Mouse (Mus musculus): ENCODE results near the gene Tbxa2r.

The Tbxa2r gene

DNA sequence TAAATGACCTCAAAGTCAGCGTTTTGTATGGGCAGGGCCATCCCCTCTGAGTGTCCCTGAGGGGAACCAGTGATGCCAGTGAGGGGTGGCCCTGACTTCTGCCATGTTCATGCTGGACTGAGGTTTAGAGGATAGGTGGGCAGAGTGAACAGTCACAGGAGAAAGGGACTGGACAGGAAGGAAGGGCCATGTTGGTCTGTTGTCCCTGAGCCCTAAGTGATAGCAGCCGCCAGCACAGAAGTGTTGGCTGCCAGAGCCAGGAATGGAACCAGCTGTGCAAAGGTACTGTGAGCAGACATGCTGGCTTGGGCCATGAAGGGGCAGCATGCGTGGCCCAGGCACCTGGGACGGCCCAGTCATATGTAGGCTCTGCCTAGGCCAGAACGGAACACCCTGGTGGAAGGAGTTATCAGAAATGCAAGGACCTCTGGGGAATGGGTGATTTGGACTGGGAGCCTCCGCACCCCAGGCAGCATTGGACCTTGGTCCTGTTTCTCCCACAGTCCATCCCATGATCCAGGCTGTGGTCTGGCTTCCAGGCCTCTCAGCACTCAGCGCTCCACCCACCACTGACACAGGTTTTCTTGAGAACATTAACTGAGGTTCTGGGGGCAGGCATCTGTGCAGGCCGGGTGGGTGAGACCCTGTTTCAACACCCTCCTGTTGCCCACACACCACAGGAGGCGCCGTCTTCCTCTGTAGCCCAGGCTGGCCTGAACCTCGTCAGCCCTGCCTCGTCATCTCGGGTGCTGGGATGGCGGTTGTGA lies 28.8 kb upstream of the Tbxa2r start:
- DNase-seq (ENCODE audit: low read depth, low spot score) = no peak

DNA sequence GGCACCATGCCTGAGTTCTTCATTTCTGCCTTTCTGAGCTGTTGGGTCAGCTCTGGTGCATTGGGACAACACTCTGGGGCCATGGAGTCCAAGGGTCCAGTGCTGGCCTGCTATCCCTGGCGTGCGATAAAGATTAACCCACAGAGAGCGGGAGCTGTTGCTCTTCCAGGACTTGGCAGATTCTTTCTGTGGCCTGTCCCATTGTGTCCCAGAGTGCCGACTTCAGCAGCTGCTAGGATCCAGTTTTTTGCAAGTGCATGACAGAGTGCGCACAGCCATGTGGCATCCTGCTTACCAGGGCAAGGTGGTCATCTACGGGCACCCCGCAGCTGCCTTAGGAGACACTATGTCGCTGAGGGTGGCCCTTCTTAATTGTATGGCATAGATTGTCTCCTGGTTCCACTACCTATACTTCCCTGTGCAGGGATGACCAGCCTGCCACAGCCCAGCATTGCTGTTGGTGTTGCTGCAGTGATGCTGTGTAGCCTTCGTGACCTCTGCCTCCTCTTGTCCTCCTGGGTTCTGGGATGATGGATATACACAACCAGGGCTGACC lies 28.1 kb upstream of the Tbxa2r start:
- no peak for DNase-seq (ENCODE audit: low read depth, low spot score)

DNA sequence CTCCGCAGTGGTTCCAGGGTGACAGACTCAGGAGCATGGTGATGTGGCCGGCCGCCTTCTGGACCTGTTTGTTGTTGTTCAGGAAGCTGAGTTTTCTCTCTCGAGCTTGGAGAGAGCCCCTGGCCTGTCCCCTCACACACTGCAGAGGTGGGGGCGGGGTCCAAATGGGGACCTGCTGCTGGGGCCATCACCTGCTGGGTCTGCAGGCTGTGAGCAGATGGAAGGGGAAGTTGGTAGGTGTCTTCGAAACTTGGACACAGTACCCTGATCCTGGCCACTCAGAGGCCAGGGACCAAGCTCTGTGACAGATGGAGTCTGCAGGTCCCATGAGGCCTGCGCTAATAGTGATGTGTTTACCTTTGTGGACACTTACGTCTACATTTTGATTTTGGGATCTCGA lies 27.2 kb upstream of the Tbxa2r start:
- no peak for DNase-seq (ENCODE audit: low read depth, low spot score)

DNA sequence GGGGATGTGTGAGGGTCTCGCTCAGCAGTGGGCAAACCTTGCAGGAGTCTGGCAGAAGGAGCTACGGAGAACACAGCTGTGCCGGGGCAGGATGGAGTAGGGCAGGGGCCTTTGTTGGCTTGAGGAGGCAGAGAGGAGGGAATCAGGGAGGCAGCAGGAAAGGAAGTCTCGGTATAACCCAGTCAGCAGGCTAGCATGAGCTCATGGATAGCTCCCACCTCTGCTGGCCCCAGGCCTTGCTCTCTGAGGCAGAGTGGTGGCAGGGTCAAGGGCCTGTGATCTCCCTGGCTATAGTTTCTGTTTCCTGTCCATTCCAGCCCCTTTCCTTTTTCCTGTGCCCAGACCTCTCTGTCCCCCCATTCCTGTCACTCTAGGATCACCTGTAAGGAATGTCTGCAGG lies 26.2 kb upstream of the Tbxa2r start:
- no peak for DNase-seq (ENCODE audit: low read depth, low spot score)

DNA sequence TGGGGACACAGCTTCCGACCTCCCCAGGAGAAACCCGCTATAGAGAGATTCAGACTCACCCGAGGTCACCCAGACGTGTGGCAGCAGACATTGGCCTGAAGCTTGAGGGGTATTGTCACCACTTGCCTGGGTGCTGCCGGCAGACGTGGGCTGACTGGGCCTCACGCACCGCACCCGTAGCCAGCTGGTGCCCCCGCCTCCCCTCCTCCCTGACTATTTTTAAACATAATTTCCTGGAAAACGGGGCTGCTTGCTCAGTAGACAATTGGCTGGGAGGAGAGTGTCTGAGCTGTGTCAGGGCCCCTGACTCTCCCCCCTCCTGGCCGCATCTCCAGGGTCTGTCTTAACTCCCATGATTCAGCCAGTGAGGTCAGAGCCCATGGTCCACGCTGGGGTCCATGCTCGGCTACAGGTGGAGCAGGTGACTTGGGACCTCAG lies 25.7 kb upstream of the Tbxa2r start:
- no peak for DNase-seq (ENCODE audit: low read depth, low spot score)

DNA sequence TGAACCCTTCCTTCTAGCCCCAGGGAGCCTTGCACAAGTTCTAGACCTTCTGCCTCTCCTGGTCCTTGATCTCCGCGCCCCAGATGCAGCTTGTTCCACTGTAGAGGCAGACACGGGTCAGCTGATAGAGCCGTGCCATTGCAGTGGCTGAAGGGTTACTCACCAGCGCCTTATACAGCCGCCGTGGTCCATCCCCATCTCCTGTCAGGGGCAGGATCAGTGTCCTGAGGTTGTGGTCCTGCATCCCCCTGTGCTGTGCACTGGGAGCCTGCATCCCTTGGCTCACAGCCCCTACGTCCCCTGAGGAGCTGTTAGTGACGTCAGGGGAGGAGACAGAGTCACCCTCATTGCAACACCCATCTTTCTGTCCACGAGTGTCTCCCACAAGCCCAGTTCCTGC lies 25.3 kb upstream of the Tbxa2r start:
- no peak for DNase-seq (ENCODE audit: low read depth, low spot score)

DNA sequence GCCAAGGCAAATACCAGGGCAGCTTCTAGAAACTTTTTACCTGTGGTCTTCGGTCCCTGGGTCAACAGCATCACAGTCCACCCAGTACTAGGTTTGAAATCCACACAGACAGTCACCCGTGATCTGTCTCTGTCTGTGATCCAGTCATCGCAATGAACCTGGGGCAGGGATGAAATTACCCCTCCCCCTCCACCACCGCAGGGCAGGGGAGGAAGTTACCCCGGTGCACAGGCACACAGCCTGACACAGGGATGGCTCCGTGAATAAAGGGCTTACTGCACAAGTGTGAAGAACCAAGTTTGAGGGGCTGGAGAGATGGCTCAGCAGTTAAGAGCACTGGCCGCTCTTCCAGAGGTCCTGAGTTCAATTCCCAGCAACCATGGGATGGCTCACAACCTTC lies 24.8 kb upstream of the Tbxa2r start:
- no peak for DNase-seq (ENCODE audit: low read depth, low spot score)

DNA sequence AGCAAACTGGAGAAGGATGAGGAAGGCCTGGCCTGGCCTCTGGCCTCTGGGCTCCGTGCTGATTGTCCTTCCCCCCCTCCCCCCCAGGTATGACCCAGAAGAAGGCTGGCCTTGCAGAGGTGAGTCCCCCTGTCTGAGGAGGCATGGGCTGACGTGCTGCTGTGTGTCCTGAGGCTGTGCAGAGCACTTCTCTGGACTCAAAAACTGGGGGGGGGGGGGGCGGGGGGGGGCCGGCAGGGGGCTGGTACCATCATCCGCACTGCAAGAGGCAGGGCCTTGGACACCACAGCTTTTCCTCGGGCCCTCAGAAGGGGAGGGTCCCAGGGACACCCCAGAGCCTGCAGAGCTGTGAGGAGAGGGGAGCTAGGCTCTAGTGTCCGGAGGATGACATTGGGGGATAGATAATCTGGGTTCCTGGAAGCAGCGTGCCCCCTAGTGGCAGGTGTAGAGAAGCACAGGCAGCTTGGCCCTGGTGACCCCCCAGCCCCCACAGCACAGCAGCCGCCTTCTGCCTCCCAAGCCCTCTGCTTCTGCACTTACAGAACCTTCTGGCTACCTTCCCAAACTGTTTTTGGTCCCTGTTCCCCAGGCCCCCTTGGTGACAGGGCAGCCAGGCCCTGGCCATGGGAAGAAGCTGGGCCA lies 23.8 kb upstream of the Tbxa2r start:
- DNase-seq (ENCODE audit: low read depth, low spot score) = peak; percentile 39

DNA sequence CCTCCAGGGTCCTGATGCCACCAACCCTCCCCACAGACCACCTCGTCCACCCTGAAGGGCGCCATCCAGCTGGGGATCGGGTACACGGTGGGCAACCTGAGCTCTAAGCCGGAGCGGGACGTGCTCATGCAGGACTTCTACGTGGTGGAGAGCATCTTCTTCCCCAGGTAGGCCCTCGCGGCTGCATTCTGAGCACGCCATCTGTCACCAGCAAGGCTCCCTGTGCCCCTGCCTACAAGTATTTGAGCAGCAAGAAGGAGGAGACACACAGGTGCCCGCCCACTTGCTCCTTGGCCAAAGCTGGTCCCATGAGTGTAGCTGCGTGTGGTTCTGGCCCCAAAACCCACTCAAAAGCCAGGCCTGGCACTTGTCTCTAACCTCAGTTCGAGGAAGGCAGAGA lies 22.9 kb upstream of the Tbxa2r start:
- DNase-seq (ENCODE audit: low read depth, low spot score) = no peak

DNA sequence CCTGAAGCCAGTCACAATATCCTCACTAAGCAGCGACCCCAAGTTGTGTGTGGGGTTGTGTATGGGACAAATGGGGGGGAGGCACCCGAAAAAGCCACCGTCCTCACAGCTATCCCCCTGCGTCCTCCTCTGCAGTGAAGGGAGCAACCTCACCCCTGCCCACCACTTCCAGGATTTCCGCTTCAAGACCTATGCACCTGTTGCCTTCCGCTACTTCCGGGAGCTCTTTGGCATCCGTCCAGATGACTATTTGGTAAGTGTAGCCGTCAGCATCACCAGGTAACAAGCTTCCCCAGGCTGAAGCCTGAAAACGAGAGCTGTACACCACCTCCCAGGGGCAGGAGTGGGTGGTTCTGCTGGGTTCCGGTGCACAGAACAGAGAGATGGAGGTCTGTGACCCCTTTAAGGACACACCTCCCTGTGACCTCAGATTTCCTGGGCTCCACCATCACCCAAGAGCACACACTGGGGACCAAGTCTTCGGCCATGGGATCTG lies 22.3 kb upstream of the Tbxa2r start:
- DNase-seq (ENCODE audit: low read depth, low spot score) = no peak

DNA sequence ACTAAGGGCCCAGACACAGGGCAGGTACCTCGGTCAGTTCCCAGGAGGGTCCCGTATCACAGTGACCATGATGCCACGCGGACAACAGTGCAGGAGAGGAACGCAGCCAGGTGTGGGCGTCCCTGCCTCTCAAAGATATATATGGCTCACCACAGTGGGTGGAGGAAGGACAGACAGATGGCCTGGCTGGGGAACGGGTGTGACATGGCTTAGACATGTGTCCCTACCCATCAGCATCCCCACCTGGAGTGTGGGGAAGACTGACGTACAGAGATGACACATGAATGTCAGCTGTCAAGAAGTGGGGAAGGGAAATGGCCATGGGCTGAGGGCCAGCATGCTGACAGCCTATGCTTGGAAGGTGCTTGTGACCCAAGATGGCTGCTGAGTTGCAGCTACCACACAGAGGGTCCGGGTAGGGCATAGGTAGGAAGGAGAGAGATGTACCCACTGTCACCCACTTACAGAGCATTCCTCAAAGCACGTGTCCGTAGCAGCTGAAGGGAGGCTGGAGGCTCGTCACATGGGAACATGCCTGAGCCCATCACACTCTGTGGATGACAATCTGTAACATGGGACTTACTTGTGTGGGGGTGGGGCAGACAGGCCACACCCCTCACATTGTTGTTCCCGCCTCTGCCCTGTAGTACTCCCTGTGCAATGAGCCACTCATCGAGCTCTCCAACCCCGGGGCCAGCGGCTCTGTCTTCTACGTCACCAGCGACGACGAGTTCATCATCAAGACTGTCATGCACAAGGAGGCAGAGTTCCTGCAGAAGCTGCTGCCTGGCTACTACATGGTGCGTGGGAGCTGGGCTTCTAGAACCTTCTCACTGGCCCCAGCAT lies 21.5 kb upstream of the Tbxa2r start:
- DNase-seq (ENCODE audit: low read depth, low spot score) = no peak

DNA sequence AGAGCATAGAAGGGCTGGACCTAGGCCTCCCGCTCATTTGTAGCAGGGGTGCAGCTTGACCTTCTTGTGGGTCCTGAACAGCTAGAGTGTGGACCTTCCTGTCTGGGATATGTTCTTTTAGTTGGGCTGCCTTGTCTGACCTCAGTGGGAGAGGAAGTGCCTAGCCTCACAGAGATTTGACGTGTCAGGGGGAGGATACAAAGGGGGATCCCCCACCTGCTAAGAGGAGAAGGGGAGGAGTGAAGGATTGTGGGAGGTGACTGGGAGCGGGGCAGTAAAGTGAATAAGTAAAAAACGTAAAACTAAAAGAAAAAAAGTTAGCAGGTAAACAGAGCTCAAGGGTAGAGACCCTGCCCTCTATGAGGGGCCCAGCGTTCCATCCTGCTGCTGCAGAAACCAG lies 19.0 kb upstream of the Tbxa2r start:
- no peak for DNase-seq (ENCODE audit: low read depth, low spot score)

DNA sequence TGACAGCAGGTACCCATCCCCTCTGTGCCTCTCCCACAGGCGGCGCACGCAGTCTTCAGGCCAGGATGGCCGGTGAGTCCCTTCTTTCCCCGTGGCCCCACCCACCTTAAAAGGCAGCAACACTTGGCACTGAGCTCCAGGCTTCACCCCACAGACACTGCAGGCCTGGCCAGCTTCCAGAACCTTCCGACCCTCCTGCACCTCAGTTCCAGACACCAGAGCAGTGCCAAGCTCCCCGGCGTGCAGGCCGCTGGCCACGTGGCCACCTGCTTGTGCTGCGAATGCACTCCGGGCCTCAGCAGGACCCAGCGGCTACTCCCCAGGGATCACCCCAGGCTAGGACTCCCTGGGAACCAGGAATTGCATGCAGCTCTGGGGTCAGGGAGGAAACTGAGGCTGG lies 14.9 kb upstream of the Tbxa2r start:
- DNase-seq (ENCODE audit: low read depth, low spot score) = no peak

DNA sequence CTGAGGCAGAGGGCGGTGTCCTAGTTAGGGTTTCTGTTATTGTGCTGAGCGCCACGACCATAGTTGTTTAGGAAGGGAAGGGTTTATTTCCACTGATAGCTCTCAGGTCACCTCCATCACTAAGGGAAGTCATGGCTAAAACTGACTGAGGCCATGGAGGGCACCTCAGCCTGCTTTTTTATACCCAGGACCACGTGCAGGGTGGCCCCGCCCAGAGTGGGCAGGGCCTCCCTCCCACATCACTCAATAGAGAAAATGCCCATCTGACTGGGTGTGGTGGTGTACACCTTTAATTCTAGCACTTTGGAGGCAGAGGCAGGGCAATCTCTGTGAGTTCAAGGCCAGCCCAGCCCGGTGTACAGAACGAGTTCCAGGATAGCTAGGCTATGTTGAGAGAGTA lies 14.3 kb upstream of the Tbxa2r start:
- no peak for DNase-seq (ENCODE audit: low read depth, low spot score)

DNA sequence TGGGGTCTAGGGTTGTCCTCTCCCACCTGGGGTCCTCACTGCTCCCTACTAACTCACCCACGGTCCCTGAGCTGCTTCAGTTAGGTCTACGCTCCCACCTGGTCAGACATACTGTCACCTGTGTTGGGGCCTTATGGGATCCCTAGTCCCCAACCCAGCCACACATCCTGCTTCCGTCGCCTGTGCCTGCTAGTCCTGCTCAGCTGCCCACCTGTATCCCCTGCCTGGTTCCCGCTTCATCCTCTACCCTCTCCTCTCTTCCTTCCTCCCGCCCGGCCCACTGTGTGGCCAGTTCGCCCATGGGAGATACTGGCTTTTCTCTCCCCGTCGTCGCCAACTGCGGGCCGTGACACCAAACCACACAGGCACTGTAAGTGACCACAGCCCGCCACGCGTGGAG lies 12.9 kb upstream of the Tbxa2r start:
- no peak for DNase-seq (ENCODE audit: low read depth, low spot score)

DNA sequence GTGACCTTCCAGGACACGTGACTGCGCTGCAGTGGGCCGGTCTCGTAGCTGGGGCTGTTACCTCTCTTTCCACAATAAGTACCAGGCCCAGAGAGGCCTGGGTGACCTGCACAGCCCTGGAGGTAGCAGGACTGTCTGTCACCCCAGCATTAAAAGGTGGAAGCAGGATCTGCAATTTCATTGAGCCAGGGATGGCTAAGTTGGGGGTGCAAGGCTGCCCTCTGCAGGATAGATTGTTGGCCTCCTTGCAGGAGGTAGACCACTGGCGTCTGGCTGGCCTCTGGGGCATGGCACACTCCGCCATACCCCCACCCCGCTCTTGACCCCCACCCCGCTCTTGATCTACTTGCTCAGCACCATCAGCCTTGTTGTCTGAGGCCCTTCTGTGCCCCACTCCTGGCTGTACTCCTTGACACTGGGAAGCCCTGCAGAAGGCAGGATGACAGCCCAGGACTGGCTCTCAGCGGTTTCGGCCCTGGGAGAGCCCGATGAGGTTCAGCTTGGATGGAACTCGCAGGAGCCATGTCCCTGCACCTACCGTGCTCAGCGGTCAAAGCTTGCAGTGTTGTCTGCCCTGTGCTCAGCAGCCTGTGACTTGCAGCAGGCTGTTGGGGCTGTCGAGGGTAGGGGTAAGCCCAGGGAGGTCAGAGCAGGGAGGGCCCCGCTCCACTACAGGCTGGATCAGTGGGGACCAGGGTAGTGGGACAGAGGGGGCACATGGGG lies 12.0 kb upstream of the Tbxa2r start:
- no peak for DNase-seq (ENCODE audit: low read depth, low spot score)

DNA sequence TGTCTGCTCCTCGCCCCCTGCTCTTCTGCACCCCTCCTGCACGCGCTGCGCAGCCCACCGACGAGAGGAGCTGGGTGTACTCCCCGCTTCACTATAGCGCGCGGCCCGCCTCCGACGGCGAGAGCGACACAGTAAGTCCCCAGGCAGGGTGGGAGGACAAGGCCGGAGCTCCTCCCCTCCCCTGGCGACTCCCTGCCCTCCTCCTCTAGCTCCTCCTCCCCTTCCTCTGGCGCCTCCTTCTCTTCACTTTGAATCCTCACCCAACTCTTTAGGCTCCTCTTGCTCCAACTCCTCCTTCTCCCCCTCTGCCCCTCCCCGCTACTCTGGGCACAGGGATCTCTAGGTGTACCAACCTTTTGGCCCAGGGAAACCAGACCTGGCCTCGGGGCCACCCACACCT lies 11.3 kb upstream of the Tbxa2r start:
- DNase-seq (ENCODE audit: low read depth, low spot score) = no peak

DNA sequence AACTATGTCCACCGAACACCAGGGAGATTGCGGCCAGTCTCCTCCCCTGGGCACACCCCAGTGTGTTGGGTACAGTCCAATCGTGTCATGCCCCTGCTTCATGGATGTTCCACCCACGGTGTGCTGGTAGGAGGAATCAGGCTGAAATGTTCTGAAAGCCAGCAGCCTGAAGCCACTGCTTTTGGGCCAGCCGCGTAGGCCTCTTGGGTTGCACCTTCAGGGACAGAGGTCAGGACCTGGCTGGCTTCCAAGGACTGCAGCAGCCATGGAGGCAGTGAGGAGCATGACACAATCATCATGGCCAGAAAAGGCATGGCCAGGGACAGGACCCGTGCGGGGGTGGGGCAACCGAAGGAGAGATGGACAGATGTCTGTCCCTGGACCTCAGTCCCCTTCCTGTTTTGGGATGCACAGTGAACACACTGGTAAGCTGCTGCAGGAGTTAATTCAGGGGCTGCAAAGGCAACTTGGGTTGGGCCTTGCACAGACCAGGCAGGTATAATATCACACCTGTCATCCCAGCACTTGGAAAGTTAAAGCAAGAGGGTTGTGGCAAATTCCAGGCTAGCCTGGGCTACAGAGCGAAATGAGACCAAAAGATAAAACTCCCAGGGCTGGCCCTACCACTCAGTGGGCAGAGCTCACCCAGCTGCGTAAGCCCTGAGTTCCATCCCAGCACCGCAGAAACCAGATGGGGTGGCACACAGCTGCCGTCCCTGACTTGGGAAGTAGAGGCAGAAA lies 9.8 kb upstream of the Tbxa2r start:
- DNase-seq (ENCODE audit: low read depth, low spot score) = no peak

DNA sequence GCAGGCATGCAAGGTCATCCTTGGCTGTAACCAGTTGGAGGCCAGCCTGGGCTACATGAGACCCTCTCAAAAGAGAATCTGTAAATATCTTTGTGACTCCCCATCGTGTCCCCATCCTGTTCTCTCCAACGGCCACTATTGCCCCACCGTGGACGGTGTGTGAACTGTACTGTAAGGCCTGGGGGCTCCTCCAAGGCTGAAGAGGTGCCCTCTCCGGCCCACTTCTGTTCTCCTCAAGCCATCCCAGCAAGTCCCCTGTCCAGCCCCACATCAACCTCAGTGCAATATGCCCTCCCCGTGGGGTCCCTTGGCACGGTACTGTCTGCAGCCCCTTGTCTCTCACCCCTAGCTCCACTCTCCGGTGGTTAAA lies 9.2 kb upstream of the Tbxa2r start:
- DNase-seq (ENCODE audit: low read depth, low spot score) = no peak

DNA sequence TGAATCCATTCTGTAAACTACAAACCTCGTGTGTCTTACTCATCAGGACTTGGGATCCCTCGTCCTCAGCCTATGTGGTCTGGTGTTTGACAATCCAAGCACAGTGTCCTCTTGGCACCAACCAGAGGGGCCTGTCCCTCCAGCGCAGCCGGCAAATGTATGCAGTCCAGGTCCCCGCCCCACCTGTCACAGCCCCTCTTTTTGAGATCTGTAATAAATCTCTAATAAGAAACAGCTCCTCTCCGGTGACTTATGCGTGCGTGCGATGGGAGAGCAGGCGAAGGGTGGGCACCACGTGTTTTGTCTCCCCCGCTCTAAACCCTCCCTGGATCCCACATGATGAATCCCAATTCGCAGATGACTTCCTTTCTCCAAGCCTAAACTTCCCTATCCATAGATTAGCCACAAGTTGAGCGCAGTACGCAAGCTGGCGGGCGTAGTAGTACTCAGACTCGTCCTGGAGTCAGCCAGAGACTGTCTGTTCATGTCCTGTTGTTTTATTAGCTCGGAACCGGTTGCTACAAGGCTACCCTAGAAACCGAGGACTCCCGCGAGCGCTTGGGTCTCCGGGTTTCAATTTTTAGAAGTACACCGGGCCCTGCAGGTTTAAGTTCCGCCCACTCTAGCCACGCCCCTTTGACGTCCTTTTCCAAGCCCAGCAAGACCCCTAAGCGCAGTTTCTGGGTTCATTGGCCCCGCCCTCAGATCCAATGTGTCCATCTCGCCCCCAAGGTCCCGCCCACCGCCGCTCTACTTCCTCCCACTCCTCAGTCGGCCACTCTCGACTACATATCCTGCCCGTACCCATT lies 8.6 kb upstream of the Tbxa2r start:
- peak; percentile 87 for DNase-seq (ENCODE audit: low read depth, low spot score)
